Mouse (Mus musculus) olfactory bulb, adult 2 months (tissue): Measurements from ENCODE around the gene Tpst1.

ENCODE experiments used
- CTCF ChIP-seq: fragments of 200-500 bp; IDR thresholded peaks from 2 replicates; pipeline ENCODE4 v1.5.1; 2012; ENCODE audit warnings: low read depth, mild to moderate bottlenecking, low read length, moderate library complexity; ENCODE audit not compliant: insufficient read depth
- POLR2A ChIP-seq: fragments of 200-500 bp; IDR thresholded peaks from 2 replicates; pipeline ENCODE4 v1.6.1; 2012; ENCODE audit warnings: mild to moderate bottlenecking, low read depth, low read length, moderate library complexity; ENCODE audit not compliant: insufficient read depth

GRCm38 (mm10) chr5:130116116-130116515 is 43.0 kb downstream of the Tpst1 start:
- TF ChIP-seq CTCF, result no peak
- no peak for TF ChIP-seq POLR2A
